Mouse (Mus musculus): ENCODE results near the gene Cyyr1.

Gene Cyyr1

DNA sequence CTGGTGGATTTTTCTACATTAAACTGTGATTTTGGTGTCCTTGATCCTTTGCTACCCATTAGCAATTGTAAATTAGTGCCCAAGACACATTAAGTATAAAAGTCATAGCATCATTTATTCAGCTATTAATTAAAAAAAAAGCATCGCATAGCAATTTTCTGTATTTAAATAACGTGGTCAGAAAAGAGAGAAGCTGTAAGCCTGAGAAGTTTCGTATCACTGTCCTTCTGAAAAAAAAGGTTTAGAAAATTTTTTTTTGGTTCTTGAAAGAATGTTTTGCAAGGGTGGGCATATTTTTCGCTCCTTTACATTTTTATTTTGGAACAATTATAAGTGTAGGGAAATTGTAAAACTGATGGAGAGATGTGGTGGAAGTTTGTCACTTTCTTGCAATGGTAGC lies 83.1 kb downstream of the Cyyr1 start:
- no peak for DNase-seq (ENCODE audit: low read depth)

- no peak for DNase-seq (ENCODE audit: low read depth)
Measured at GRCm38 (mm10) chr16:85455043-85455442, 98.2 kb downstream of the Cyyr1 start.

DNA sequence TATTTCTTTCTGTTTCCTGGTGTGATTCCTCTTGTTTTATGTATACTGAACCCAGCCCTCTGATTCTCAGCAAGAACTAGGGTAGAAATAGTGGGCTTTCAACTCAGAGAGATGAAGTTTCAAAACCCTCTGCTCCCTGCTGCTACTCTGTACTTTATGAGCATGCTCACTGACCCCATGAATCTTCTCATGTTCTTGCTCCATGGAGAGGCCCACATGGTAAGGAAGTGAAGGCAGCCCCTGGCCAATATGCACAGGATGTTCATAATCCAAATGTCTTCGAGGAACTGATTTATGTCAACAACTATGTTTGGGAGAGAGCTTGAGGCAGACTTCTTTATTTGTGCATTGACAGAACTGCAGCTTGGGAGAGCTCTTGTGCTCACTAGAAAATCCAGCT lies 106.9 kb downstream of the Cyyr1 start:
- DNase-seq (ENCODE audit: low read depth), result no peak

DNA sequence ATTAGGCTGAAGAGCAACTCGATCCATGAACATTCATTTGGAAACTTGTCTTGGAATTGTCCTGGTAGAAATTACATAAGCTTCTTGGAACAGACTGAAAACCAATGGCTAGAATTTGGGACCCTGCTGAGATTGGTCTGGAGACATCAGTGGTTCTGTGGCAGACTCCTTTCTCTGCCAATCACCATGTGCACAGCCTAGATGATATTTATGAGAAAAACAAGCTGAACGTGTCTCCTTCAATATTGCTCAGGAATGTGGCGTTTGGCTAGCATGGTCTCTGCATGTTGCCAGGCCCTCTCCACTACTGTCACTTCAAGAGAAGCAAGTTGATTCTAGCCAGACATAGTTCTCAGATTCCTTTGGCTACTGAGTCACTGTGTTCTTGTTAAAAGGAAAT lies 107.4 kb downstream of the Cyyr1 start:
- no peak for DNase-seq (ENCODE audit: low read depth)

DNA sequence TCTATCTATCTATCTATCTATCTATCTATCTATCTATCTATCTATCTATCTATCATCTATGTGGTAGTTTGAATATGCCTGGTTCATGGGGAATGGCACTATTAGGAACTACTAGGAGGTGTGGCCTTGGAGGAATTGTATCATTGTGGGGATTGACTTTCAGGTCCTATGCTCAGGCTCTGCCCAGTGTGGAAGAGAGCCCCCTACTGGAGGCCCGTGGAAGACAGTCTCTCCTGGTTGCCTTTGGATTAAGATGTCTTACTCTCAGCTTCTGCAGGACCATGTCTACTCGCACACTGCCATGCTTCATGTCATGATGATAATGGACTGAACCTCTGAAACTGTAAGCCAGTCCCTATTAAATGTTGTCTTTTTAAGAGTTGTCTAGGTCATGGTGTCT lies 117.8 kb downstream of the Cyyr1 start:
- DNase-seq (ENCODE audit: low read depth), result peak; percentile 21

DNA sequence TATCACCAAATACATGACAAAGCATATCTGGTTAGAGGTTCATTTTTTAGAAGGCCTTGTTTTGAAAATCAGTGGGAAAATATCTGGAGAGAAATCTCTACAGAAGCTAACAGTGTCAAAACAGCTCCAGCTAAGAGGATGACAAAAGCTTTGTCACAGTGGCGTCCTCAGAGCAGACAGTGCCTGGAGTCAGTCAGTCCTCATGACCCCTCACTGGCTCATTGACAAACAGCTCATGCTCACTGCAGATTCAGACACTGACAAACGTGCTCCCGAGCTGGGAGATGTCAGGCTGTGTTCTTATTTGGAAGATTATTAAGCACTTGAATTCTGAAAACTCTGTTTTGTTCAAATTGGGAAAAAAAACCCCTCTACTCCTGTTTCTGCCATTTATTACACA lies 124.0 kb downstream of the Cyyr1 start:
- DNase-seq (ENCODE audit: low read depth), result no peak

DNA sequence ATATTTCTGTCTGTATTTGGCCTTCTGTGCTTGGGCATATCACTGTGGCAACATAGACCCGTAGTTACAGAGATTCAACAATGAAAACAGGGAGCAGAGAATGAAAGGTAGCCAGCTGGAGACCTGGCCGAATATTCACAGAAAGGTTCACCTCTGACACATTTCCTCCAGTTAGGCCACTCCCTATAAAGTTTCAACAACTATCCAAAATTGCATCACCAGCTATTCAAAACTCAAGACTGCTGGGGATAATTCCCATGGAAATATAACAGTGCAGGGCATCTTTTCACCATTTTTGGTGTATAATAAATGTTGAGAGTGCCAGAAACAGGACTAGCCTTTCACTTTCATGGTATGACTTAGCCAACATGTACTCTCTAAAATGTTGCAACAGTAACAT lies 130.3 kb downstream of the Cyyr1 start:
- DNase-seq (ENCODE audit: low read depth), result peak; percentile 12

DNA sequence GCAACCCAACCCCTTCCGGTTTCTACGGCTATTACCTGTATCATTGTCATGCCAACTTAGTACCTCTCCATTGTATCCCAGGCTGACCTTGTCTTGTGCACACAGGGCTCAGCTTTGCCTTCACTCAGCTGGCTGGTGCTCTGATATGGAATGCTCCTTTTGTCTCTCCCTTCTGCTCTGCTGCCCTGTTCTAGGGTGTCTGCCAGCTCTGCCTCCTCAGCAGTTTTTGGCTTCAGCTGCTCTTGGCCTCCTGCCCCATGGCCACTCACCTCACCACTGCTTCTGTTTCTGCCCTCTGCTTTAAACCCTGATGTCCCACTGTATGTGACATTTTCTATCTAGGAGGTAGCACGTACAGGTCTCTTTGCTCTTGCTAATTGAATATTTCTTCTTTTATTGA lies 137.8 kb downstream of the Cyyr1 start:
- no peak for DNase-seq (ENCODE audit: low read depth)

- DNase-seq (ENCODE audit: low read depth), result no peak
Measured at GRCm38 (mm10) chr16:85393430-85393948, 159.7 kb downstream of the Cyyr1 start.

DNA sequence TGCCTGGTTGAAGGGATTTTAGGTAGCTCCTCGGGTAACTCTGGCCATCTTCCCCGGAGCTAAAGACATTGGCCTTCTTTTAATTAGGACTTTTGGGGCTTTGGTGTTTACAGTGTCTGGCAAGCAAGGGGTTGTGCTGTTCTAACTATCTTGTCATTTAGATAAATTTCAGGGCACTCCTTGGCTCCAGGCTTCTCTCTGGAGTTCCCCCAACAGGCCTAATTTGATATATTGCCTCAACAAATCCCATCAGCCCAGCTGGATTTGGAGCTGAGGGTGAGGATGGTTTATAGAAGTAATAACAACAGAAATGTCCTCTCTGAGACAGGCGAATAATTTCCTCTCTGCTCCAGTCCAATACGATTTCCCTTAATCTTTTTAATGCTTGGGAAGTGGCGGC lies 166.4 kb downstream of the Cyyr1 start:
- no peak for DNase-seq (ENCODE audit: low read depth)
